Mouse (Mus musculus): ENCODE measurements around the gene Snx29.
A peak's percentile ranks its signal among the peaks of the same experiment; 100 is the strongest.

GRCm38 (mm10) chr16:11688281-11689005, 365.7 kb downstream of the Snx29 start:
- TF ChIP-seq CTCF (conservative IDR thresholded peaks at IDR 0.05 in 1 of 2, IDR thresholded peaks at IDR 0.05 in 1 of 2; ENCODE audit: low read depth in 2 of 2, low read length in 2 of 2) (no peak), MAFK (IDR thresholded peaks at IDR 0.05; ENCODE audit: insufficient replicate concordance, low read length) (no peak), BHLHE40 (IDR thresholded peaks at IDR 0.05; ENCODE audit: low read depth, low read length) (0 out of 2 replicates have a peak, but pooled peaks have one; percentile 24), NRF1 (IDR thresholded peaks at IDR 0.05; ENCODE audit: low read depth, low read length) (no peak), ZMIZ1 (IDR thresholded peaks at IDR 0.05; ENCODE audit: low read depth, low read length) (no peak), E2F4 (IDR thresholded peaks at IDR 0.05; ENCODE audit: insufficient replicate concordance, low read depth, low read length) (no peak), ZNF384 (IDR thresholded peaks at IDR 0.05; ENCODE audit: low read depth, low read length) (no peak), RCOR1 (conservative IDR thresholded peaks at IDR 0.05; ENCODE audit: low read depth, low read length) (0 out of 2 replicates have a peak, but pooled peaks have one; percentile 47), ZC3H11A (IDR thresholded peaks at IDR 0.05; ENCODE audit: low read depth, low read length) (no peak)

Data from CH12.LX (cell line).